Mouse (Mus musculus) megakaryocyte-erythroid progenitor cell, adult 5 weeks (primary cell): Measurements from ENCODE around the gene Prkrip1. TPM values are rescaled to one million over a fixed set of nuclear protein-coding genes. Genes with fewer than 3 reads are reported as not detected.

Source experiments
- polyA plus RNA-seq: library from polyadenylated mRNA; stranded (reverse); fragments of >175 nt; gene quantifications from 2 replicates; pipeline ENCODE4 v1.2.3, GENCODE M21; 2012

The Prkrip1 gene
- 44.9 and 45.2 TPM in 2 replicates for polyA plus RNA-seq

GRCm38 (mm10) chr5:136198474-136199391 lies at the start of gene Prkrip1:
TSS of gene Prkrip1 (minus strand) at chr5:136198963.

GRCm38 (mm10) chr5:136246452-136246838 lies 47.7 kb upstream of the Prkrip1 start, which contains the start of gene Sh2b2:
TSS of gene Sh2b2 (minus strand) at chr5:136246556.

GRCm38 (mm10) chr5:136170512-136171362 lies 28.0 kb downstream of the Prkrip1 start, which contains the start of gene Orai2:
TSS of gene Orai2 (minus strand) at chr5:136170713.

GRCm38 (mm10) chr5:136135571-136136291 lies 63.0 kb downstream of the Prkrip1 start, which contains the start of the genes Lrwd1 and Alkbh4:
TSS of gene Lrwd1 (minus strand) at chr5:136136074.
TSS of gene Alkbh4 (plus strand) at chr5:136136146.

Other genes starting within 250 kb of the Prkrip1 start
- gene Ssc4d, start 224.4 kb downstream of the Prkrip1 start, polyA plus RNA-seq: 0.57 and 1.4 TPM in 2 replicates
- gene Zp3, start 218.9 kb downstream of the Prkrip1 start, polyA plus RNA-seq: not detected in 2 replicates
- gene Dtx2, start 204.2 kb downstream of the Prkrip1 start, polyA plus RNA-seq: 28.3 and 32.0 TPM in 2 replicates
- not detected in 2 replicates for gene Upk3b, start 160.5 kb downstream of the Prkrip1 start, polyA plus RNA-seq
- gene Upk3bl, start 144.5 kb downstream of the Prkrip1 start, polyA plus RNA-seq: 1.6 TPM in 2 replicates
- gene Rasa4, start 115.0 kb downstream of the Prkrip1 start, polyA plus RNA-seq: 47.9 and 51.3 TPM in 2 replicates
- gene Polr2j, start 82.3 kb downstream of the Prkrip1 start, polyA plus RNA-seq: 99.5 and 120 TPM in 2 replicates
- 96.7 and 106 TPM in 2 replicates for gene Lrwd1, start 62.9 kb downstream of the Prkrip1 start, polyA plus RNA-seq
- 41.8 and 45.8 TPM in 2 replicates for gene Alkbh4, start 62.8 kb downstream of the Prkrip1 start, polyA plus RNA-seq
- 49.5 and 53.9 TPM in 2 replicates for gene Orai2, start 28.2 kb downstream of the Prkrip1 start, polyA plus RNA-seq
- 57.3 and 114 TPM in 2 replicates for gene Sh2b2, start 47.6 kb upstream of the Prkrip1 start, polyA plus RNA-seq